8 mouse cellular contexts compared by ENCODE assay signal in genomic region chr1:191313158-191313557, GRCm38 (mm10). TPM values are rescaled to one million over a fixed set of nuclear protein-coding genes. Genes with fewer than 3 reads are reported as not detected.
DNase-seq lines count a peak whose midpoint lies in the region; ATAC-seq lines count a peak whose summit lies in the region.

No protein-coding gene starts in this region.

- peaks cover 19% of the 10 kb centered on the region for H3K4me1 ChIP-seq in heart, embryonic 13.5 days
- H3K4me1 ChIP-seq in heart, embryonic 16.5 days (ENCODE audit: control insufficient read depth, insufficient read depth, low read length) = peaks cover 5% of the 10 kb centered on the region

- WGBS in heart, embryonic 13.5 days = 72% methylated on average over 6 of the region's 6 CpGs
- 66% methylated on average over 6 of the region's 6 CpGs for WGBS in heart, embryonic 16.5 days

- H3K36me3 ChIP-seq in heart, embryonic 13.5 days = peaks cover 10% of the 10 kb centered on the region
- peaks cover under 1% of the 10 kb centered on the region; the same call in 1 of the 2 replicates for H3K36me3 ChIP-seq in heart, embryonic 16.5 days (ENCODE audit: control insufficient read depth, insufficient read depth)

- intact Hi-C loops in heart, postnatal 14 days (cut with DNase I) = loop anchor here (2.0 to 5.0 kb wide), 3 partner anchors 38 to 504 kb away; no protein-coding TSS in a partner anchor

- H3K4me2 ChIP-seq in heart, embryonic 13.5 days = peak overlapping the region; percentile 67
- peak overlapping the region; percentile 76 for H3K4me2 ChIP-seq in heart, embryonic 16.5 days (ENCODE audit: low read depth, low read length)

- H3K9ac ChIP-seq in heart, embryonic 13.5 days = peak overlapping the region; percentile 76
- H3K9ac ChIP-seq in heart, embryonic 16.5 days (ENCODE audit: low read length) = peak overlapping the region; percentile 82

- peak overlapping the region; percentile 57 for H3K4me3 ChIP-seq in heart, embryonic 13.5 days
- H3K4me3 ChIP-seq in heart, embryonic 16.5 days (ENCODE audit: low read length) = peak overlapping the region; percentile 79

- no peaks in the 10 kb centered on the region for H3K9me3 ChIP-seq in heart, embryonic 13.5 days
- no peaks in the 10 kb centered on the region for H3K9me3 ChIP-seq in heart, embryonic 16.5 days (replicated peaks; ENCODE audit: control insufficient read depth, low read length)

- no peaks in the 10 kb centered on the region for H3K27me3 ChIP-seq in heart, embryonic 13.5 days (replicated peaks)
- no peaks in the 10 kb centered on the region for H3K27me3 ChIP-seq in heart, embryonic 16.5 days (ENCODE audit: control insufficient read depth, insufficient read depth, low read length)

- no peak for DNase-seq in heart, postnatal 14 days
- peak; percentile 28 for DNase-seq in ES-CJ7 (ENCODE audit: low read depth, low spot score)
- DNase-seq in lung, postnatal 36 days = peak; percentile 34
- no peak for DNase-seq in MN1 (ENCODE audit: low spot score)
- DNase-seq in ovary, postnatal 10 days (ENCODE audit: low spot score) = no peak
- no peak for DNase-seq in thymus, postnatal 4 days

- H3K27ac ChIP-seq in heart, embryonic 13.5 days (replicated peaks) = peak overlapping the region; percentile 72
- H3K27ac ChIP-seq in heart, embryonic 16.5 days (ENCODE audit: low read length) = peak overlapping the region; percentile 84

- ATAC-seq in heart, embryonic 13.5 days (ENCODE audit: extremely low read depth, insufficient number of reproducible peaks, low FRiP score, low TSS enrichment) = no peak
- ATAC-seq in heart, embryonic 16.5 days (replicated peaks; ENCODE audit: extremely low read depth, insufficient read depth, low FRiP score) = no peak

RNA-seq across cellular contexts. Expression of gene Nenf, which starts 4.8 kb away (rescaled TPM):
- polyA plus RNA-seq in heart, embryonic 13.5 days (2015; fragmentation: Nextera tagmentation; extraction: Ambion mirVana) = 98.9 and 104 TPM in 2 replicates
- total RNA-seq in heart, postnatal 14 days (2021) = 100 to 1,000 TPM in 1 of 2 experiments, 10 to 100 TPM in 1; 96.9 to 104 TPM
- polyA plus RNA-seq in heart, embryonic 16.5 days (2015; fragmentation: Nextera tagmentation; extraction: Ambion mirVana) = 112 and 114 TPM in 2 replicates

RNA-seq across cellular contexts. Expression of gene Tmem206, which starts 12.6 kb away (rescaled TPM):
- polyA plus RNA-seq in heart, embryonic 13.5 days (2015; fragmentation: Nextera tagmentation; extraction: Ambion mirVana) = 16.2 and 17.6 TPM in 2 replicates
- 1 to 10 TPM; 3.4 to 4.7 TPM for total RNA-seq in heart, postnatal 14 days (2021)
- 16.5 and 19.4 TPM in 2 replicates for polyA plus RNA-seq in heart, embryonic 16.5 days (2015; fragmentation: Nextera tagmentation; extraction: Ambion mirVana)

Comparison
In these comparisons a context has a peak if more than half of its experiments do, and no peak if none do; other contexts are left out.
1. DNase-seq: peak in ES-CJ7 (single experiment) and lung, postnatal 36 days (single experiment); none in heart, postnatal 14 days (0 of 2), MN1 (single experiment), ovary, postnatal 10 days (single experiment) and thymus, postnatal 4 days (single experiment).